Mouse (Mus musculus) adrenal gland, adult (tissue): Measurements from ENCODE around the gene S100a8.

Experiments
- DNase-seq, 2 experiments: peaks; one replicate each; pipeline ENCODE4 v3.0.0; 2022 to 2023; ENCODE audit warnings: low spot score in 1 of 2; ENCODE audit not compliant: inconsistent age in 2 of 2

S100a8 gene

GRCm38 (mm10) chr3:90668846-90669245 is at the start of gene S100a8:
TSS of gene S100a8 (plus strand) at chr3:90668978.
- peak in 1 of 2 experiments; percentile 54 for DNase-seq

- no peak for DNase-seq
Observed at GRCm38 (mm10) chr3:90621552-90621951, 47.2 kb upstream of the S100a8 start.

- DNase-seq: peak; percentile 64 to 84
Observed at GRCm38 (mm10) chr3:90623435-90624071, 45.2 kb upstream of the S100a8 start.

- DNase-seq: no peak
Observed at GRCm38 (mm10) chr3:90625496-90625895, 43.3 kb upstream of the S100a8 start.

- DNase-seq: no peak
Observed at GRCm38 (mm10) chr3:90626266-90627021, 42.3 kb upstream of the S100a8 start.

- no peak for DNase-seq
Observed at GRCm38 (mm10) chr3:90627366-90627765, 41.4 kb upstream of the S100a8 start.

- peak in 1 of 2 experiments; percentile 39 for DNase-seq
Observed at GRCm38 (mm10) chr3:90627807-90628206, 41.0 kb upstream of the S100a8 start.

- DNase-seq: no peak
Observed at GRCm38 (mm10) chr3:90629298-90629697, 39.5 kb upstream of the S100a8 start.

GRCm38 (mm10) chr3:90631984-90632383 is 36.8 kb upstream of the S100a8 start:
- no peak for DNase-seq

GRCm38 (mm10) chr3:90638511-90639275 is 30.1 kb upstream of the S100a8 start:
- DNase-seq: no peak

- DNase-seq: peak in 1 of 2 experiments; percentile 54
Observed at GRCm38 (mm10) chr3:90639511-90640154, 29.1 kb upstream of the S100a8 start.

- DNase-seq: no peak
Observed at GRCm38 (mm10) chr3:90640981-90641380, 27.8 kb upstream of the S100a8 start.

GRCm38 (mm10) chr3:90644220-90644619 is 24.6 kb upstream of the S100a8 start:
- DNase-seq: peak; percentile 45 to 80

- no peak for DNase-seq
Observed at GRCm38 (mm10) chr3:90647291-90647690, 21.5 kb upstream of the S100a8 start.

- no peak for DNase-seq
Observed at GRCm38 (mm10) chr3:90648981-90649380, 19.8 kb upstream of the S100a8 start.

- no peak for DNase-seq
Observed at GRCm38 (mm10) chr3:90649832-90650231, 18.9 kb upstream of the S100a8 start.

- peak; percentile 65 to 87 for DNase-seq
Observed at GRCm38 (mm10) chr3:90652878-90653508, 15.8 kb upstream of the S100a8 start.

- DNase-seq: no peak
Observed at GRCm38 (mm10) chr3:90653717-90654116, 15.1 kb upstream of the S100a8 start, which contains the start of gene S100a7a. TSS of gene S100a7a (plus strand) at chr3:90654017.

GRCm38 (mm10) chr3:90657405-90657804 is 11.4 kb upstream of the S100a8 start:
- DNase-seq: no peak

GRCm38 (mm10) chr3:90659364-90660044 is 9.3 kb upstream of the S100a8 start:
- no peak for DNase-seq
